Mouse (Mus musculus) myocyte (in vitro differentiated cells): ENCODE measurements around the gene Aurka. TPM values are rescaled to one million over a fixed set of nuclear protein-coding genes. Genes with fewer than 3 reads are reported as not detected.

Experiments
- H3K27me3 ChIP-seq: one replicate; pipeline ENCODE4 v1.6.1; 2011; ENCODE audit not compliant: control insufficient read depth, insufficient read depth, insufficient read length
- H3K36me3 ChIP-seq: one replicate; pipeline ENCODE4 v1.6.1; 2011; ENCODE audit not compliant: control insufficient read depth, insufficient read depth
- H3K4me2 ChIP-seq: one replicate; pipeline ENCODE4 v1.6.1; 2011; ENCODE audit warnings: low read depth, control low read depth
- H3K4me3 ChIP-seq: one replicate; pipeline ENCODE4 v1.5.1; 2011; ENCODE audit warnings: mild to moderate bottlenecking, control low read depth, moderate library complexity
- H3K79me2 ChIP-seq: one replicate; pipeline ENCODE4 v1.6.1; 2011; ENCODE audit not compliant: control insufficient read depth, insufficient read depth
- H3ac ChIP-seq: one replicate; pipeline ENCODE4 v1.6.1; 2011; ENCODE audit not compliant: control insufficient read depth, insufficient read length
- CEBPB ChIP-seq: IDR thresholded peaks from 2 replicates; pipeline ENCODE4 v1.6.1; 2011; ENCODE audit warnings: mild to moderate bottlenecking, moderate library complexity; ENCODE audit not compliant: poor library complexity, insufficient read depth, severe bottlenecking
- E2F4 ChIP-seq: IDR thresholded peaks from one replicate; pipeline ENCODE4 v1.6.1; 2011; ENCODE audit warnings: mild to moderate bottlenecking, control low read depth, moderate library complexity; ENCODE audit not compliant: insufficient read depth
- MAX ChIP-seq: IDR thresholded peaks from one replicate; pipeline ENCODE4 v1.6.1; 2011; ENCODE audit warnings: low read depth, mild to moderate bottlenecking, control low read depth
- MYOD1 ChIP-seq, 3 experiments: IDR thresholded peaks; one replicate each; pipeline ENCODE4 v1.6.1; 2011; ENCODE audit warnings: control low read depth in 2 of 3, low read depth in 2 of 3, mild to moderate bottlenecking in 2 of 3, moderate library complexity in 1 of 3; ENCODE audit not compliant: insufficient read length in 2 of 3, control insufficient read depth in 1 of 3
- MYOG ChIP-seq, 3 experiments: IDR thresholded peaks; one replicate each; pipeline ENCODE4 v1.6.1; 2011; ENCODE audit warnings: control low read depth in 2 of 3, low read depth in 2 of 3, mild to moderate bottlenecking in 2 of 3; ENCODE audit not compliant: insufficient read length in 2 of 3, control insufficient read depth in 1 of 3, insufficient read depth in 1 of 3
- POLR2A ChIP-seq: IDR thresholded peaks from one replicate; pipeline ENCODE4 v1.6.1; 2011; ENCODE audit warnings: low read depth, mild to moderate bottlenecking, control low read depth, moderate library complexity; ENCODE audit not compliant: insufficient read length
- POLR2AphosphoS2 ChIP-seq: IDR thresholded peaks from one replicate; pipeline ENCODE4 v1.6.1; 2011; ENCODE audit warnings: low read depth, control low read depth; ENCODE audit not compliant: insufficient read length
- REST ChIP-seq: IDR thresholded peaks from one replicate; pipeline ENCODE4 v1.6.1; 2011; ENCODE audit warnings: mild to moderate bottlenecking, control low read depth, moderate library complexity; ENCODE audit not compliant: insufficient read depth, insufficient read length
- SRF ChIP-seq: IDR thresholded peaks from one replicate; pipeline ENCODE4 v1.6.1; 2011; ENCODE audit warnings: low read depth; ENCODE audit not compliant: control insufficient read depth, insufficient read length
- TCF12 ChIP-seq: IDR thresholded peaks from one replicate; pipeline ENCODE4 v1.6.1; 2011; ENCODE audit warnings: mild to moderate bottlenecking, control low read depth; ENCODE audit not compliant: poor library complexity, insufficient read depth, severe bottlenecking
- TCF3 ChIP-seq: IDR thresholded peaks from one replicate; pipeline ENCODE4 v1.6.1; 2011; ENCODE audit warnings: low read depth, control low read depth; ENCODE audit not compliant: insufficient read length
- USF1 ChIP-seq: IDR thresholded peaks from one replicate; pipeline ENCODE4 v1.6.1; 2011; ENCODE audit warnings: low read depth, mild to moderate bottlenecking, control low read depth, moderate library complexity
- polyA plus RNA-seq: library from polyadenylated mRNA; unstranded; fragments of >200 nt; fragmentation: generic; extraction: Trizol; gene quantifications from one replicate; pipeline ENCODE4 v1.2.1, GENCODE M21; 2012; ENCODE audit warnings: missing spikeins

Gene Aurka
- polyA plus RNA-seq, 1 experiment: 46.9 TPM

DNA sequence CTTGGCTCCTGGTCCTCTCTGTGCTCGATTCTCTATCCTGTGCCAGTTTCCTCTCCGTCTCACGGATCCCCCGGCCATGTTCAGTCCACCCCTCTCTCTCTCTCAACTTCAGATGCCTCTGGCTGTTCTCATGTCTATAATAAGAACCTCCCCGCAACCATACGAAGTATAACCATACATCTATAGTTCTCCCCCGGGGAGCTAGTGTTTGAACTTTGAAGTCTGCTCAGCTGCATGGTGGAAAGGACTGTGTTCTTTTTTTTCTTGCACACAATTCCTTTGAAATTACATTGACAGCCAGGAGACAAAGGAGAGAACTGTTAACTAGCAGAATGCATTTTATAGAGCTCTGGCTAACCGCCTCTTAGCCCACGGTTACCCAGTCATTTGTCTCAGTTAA lies 15.6 kb downstream of the Aurka start:
- peaks cover 18% of the 10 kb centered on the region for H3K36me3 ChIP-seq
- TF ChIP-seq CEBPB (no peak), REST (no peak), TCF12 (no peak), MYOD1 (IDR thresholded peaks at IDR 0.05; ENCODE audit: control insufficient read depth in 1 of 3, insufficient read length in 2 of 3, low read depth in 2 of 3) (no peak), MYOG (IDR thresholded peaks at IDR 0.05; ENCODE audit: control insufficient read depth in 1 of 3, insufficient read depth in 1 of 3, insufficient read length in 2 of 3, low read depth in 2 of 3) (no peak), SRF (no peak), POLR2AphosphoS2 (no peak)

DNA sequence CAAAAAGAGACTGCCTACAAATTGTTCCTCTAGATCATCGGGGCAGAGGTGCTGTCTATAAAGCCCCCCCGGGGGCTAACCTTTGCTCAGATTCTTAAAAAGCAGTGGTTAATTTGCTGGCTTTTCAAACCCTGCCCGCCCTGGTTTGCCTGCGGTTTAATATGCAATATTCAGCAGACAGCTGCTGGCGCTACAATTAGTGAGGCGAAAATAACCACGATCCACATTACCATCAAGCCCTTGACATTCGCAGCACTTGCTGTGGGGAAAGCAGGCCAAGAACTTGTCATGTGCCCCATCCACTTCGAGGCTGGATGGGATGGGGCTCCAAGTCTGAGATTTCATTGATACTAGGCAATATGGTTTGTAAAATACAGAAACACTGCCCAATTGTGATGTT lies 17.1 kb downstream of the Aurka start:
- Histone ChIP-seq H3K4me3 (no peak overlapping the region), H3K27me3 (no peaks in the 10 kb centered on the region), H3K79me2 (no peaks in the 10 kb centered on the region), H3ac (no peak overlapping the region), H3K36me3 (peaks cover 8% of the 10 kb centered on the region), H3K4me2 (no peak overlapping the region)
- TF ChIP-seq MYOG (IDR thresholded peaks at IDR 0.05; ENCODE audit: control insufficient read depth in 1 of 3, insufficient read depth in 1 of 3, insufficient read length in 2 of 3, low read depth in 2 of 3) (no peak), CEBPB (no peak), POLR2AphosphoS2 (peak; percentile 25)

More for the DNA sequence above, 15.6 kb downstream of the Aurka start:
- no peak overlapping the region for H3K4me3 ChIP-seq
- H3ac ChIP-seq: no peak overlapping the region
- no peak overlapping the region for H3K4me2 ChIP-seq
- no peaks in the 10 kb centered on the region for H3K27me3 ChIP-seq
- H3K79me2 ChIP-seq: no peaks in the 10 kb centered on the region

DNA sequence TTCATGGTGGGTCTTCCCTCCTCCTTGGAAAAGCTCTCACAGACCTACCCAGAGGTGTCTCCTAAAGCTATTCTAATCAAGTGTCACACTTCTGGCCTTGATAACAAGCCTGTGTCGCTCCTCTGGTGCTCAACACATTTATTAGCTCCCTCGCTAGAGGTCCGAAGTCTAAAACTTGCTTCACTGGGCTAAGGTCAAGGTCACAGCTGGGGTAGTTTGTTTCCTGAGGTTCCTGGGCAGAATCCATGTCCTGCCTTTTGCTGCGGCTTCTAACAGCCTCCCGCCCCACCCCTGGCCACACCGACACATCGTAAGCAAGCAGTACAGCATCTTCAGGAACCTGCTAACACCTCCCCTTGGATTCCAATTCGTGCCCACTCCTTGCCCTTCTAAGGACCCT lies 19.6 kb downstream of the Aurka start:
- H3K4me2 ChIP-seq: no peak overlapping the region
- no peaks in the 10 kb centered on the region for H3K27me3 ChIP-seq
- H3K4me3 ChIP-seq: no peak overlapping the region
- H3K36me3 ChIP-seq: no peaks in the 10 kb centered on the region
- TF ChIP-seq TCF12 (no peak), MYOG (IDR thresholded peaks at IDR 0.05; ENCODE audit: control insufficient read depth in 1 of 3, insufficient read depth in 1 of 3, insufficient read length in 2 of 3, low read depth in 2 of 3) (no peak), E2F4 (no peak), MAX (no peak), POLR2AphosphoS2 (no peak), USF1 (no peak), MYOD1 (IDR thresholded peaks at IDR 0.05; ENCODE audit: control insufficient read depth in 1 of 3, insufficient read length in 2 of 3, low read depth in 2 of 3) (no peak), TCF3 (no peak), CEBPB (no peak), REST (no peak)
- H3ac ChIP-seq: no peak overlapping the region
- H3K79me2 ChIP-seq: no peaks in the 10 kb centered on the region

DNA sequence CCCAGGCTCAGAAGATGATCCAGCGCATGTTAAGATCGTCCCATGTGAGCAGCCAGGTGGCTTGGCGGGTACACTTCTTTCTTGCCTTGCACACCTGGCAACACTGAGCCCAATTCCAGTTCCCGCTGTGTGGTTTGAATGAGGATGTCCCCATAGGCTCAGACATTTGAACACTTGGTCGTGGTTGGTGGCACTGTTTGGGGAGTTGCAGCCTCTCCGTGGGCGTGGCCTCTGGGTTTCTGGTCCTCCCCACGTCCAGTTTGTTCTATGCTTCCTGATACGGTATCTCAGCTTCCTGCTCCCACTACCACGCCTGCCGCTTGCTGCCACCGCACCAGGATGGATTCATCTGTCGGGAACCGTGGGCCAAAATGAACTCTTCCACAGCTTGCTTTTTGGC lies 20.6 kb downstream of the Aurka start:
- Histone ChIP-seq H3K79me2 (no peaks in the 10 kb centered on the region), H3K27me3 (no peaks in the 10 kb centered on the region), H3K4me3 (no peak overlapping the region), H3K36me3 (no peaks in the 10 kb centered on the region), H3K4me2 (no peak overlapping the region), H3ac (no peak overlapping the region)
- TF ChIP-seq USF1: no peak
- TF ChIP-seq MAX: no peak
- TF ChIP-seq MYOG (IDR thresholded peaks at IDR 0.05; ENCODE audit: control insufficient read depth in 1 of 3, insufficient read depth in 1 of 3, insufficient read length in 2 of 3, low read depth in 2 of 3): no peak
- no peak for TF ChIP-seq POLR2AphosphoS2
- no peak for TF ChIP-seq POLR2A
- TF ChIP-seq MYOD1 (IDR thresholded peaks at IDR 0.05; ENCODE audit: control insufficient read depth in 1 of 3, insufficient read length in 2 of 3, low read depth in 2 of 3): no peak
- TF ChIP-seq SRF: no peak
- TF ChIP-seq TCF12: no peak
- TF ChIP-seq E2F4: no peak
- TF ChIP-seq CEBPB: no peak
- no peak for TF ChIP-seq TCF3
- TF ChIP-seq REST: no peak

DNA sequence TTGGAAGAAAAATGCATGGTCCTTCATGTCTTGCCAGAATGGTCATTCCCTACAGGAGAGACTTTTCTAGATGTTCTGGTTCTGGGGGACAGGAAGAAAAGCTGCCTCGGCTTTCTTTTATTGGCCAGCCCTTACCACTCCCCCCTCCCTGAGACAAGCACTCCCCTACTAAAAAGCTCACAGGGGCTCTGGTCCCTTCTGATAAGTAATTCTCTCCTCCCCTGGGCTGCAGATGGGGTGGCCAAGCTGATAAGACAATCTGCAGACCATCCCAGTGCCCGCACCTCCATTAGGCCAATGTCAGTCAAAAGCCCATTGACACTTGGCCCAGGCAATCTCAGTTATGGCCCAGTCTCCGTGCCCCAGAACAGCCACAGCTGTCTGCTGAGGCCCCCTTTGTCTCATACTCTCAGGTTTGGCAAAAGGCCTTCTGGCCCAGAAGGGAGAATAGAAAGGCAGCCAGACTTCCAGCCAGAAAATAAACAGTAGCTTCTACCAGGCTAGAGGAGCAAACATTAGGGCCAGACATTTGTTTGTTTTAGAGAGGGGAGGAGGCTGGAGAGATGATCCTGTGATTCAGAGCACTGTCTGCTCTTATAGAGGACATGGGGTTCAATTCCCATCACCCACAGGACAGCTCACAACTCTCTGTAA lies 21.9 kb downstream of the Aurka start:
- Histone ChIP-seq H3K4me2 (no peak overlapping the region), H3K36me3 (no peaks in the 10 kb centered on the region), H3K4me3 (no peak overlapping the region), H3K27me3 (no peaks in the 10 kb centered on the region), H3ac (no peak overlapping the region), H3K79me2 (no peaks in the 10 kb centered on the region)
- TF ChIP-seq POLR2A: no peak
- TF ChIP-seq E2F4: no peak
- no peak for TF ChIP-seq MYOD1 (IDR thresholded peaks at IDR 0.05; ENCODE audit: control insufficient read depth in 1 of 3, insufficient read length in 2 of 3, low read depth in 2 of 3)
- TF ChIP-seq TCF3: no peak
- no peak for TF ChIP-seq SRF
